Mouse (Mus musculus) liver, postnatal 0 days (tissue): ENCODE measurements at regions not wholly inside any gene's neighbourhood (a gene's known extent, or its start where the extent isn't known, plus 50 kb on each side); places are given as distances from the start of the nearest gene placed in this dataset.

Experiments used
- CTCF ChIP-seq: sonication (generic); IDR thresholded peaks from 2 replicates; pipeline ENCODE4 v1.5.1; 2016; ENCODE audit warnings: antibody characterized with exemption, low read depth
- EP300 ChIP-seq: IDR thresholded peaks from 2 replicates; pipeline ENCODE4 v1.6.1; 2016; ENCODE audit warnings: antibody characterized with exemption, low read depth, mild to moderate bottlenecking

DNA sequence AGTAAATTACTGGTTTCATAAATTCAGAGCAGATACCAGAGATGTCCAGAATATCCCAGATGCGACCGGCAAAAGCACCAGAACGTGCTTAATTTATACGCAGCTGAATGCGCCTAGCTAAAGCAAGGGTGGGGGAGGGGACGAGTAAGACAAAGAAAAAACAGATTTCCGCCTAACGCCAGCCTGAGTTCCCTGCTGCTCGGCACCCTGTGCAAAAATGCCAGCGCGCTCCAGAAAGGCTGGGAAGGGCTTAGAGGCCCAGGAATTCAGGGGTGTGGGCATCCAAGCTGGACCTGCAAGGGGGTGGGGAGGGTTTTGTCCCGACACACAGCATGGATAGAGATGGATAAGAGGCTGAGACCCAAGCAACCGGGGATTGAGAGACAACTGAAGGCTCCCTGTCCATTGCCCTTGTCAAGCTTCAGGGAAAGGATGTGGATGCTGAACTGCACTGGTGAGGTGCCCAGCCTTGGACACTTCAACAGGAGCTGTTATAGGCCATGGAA, 148.6 kb upstream of the Tox3 start:
- TF ChIP-seq EP300 = no peak
- no peak for TF ChIP-seq CTCF
